Mouse (Mus musculus) heart, postnatal 36 days (tissue): ENCODE measurements around the gene Nod2. TPM values are rescaled to one million over a fixed set of nuclear protein-coding genes. Genes with fewer than 3 reads are reported as not detected.
A peak's percentile ranks its signal among the peaks of the same experiment; 100 is the strongest.

Experiments
- DNase-seq, 2 experiments: peaks; one replicate each; pipeline ENCODE4 v3.0.0; 2021 to 2022
- intact Hi-C: fragments of 180-260 bp; cut with DNase I; formaldehyde crosslinking; loops from one replicate; pipeline ENCODE4 v1.15.1; 2025
- total RNA-seq, 2 experiments: library from RNA; stranded (reverse); gene quantifications; 2 replicates each; pipeline ENCODE4 v1.2.3; 2021

Nod2 gene
- 1 to 10 TPM; 1.1 to 1.4 TPM for total RNA-seq

DNA sequence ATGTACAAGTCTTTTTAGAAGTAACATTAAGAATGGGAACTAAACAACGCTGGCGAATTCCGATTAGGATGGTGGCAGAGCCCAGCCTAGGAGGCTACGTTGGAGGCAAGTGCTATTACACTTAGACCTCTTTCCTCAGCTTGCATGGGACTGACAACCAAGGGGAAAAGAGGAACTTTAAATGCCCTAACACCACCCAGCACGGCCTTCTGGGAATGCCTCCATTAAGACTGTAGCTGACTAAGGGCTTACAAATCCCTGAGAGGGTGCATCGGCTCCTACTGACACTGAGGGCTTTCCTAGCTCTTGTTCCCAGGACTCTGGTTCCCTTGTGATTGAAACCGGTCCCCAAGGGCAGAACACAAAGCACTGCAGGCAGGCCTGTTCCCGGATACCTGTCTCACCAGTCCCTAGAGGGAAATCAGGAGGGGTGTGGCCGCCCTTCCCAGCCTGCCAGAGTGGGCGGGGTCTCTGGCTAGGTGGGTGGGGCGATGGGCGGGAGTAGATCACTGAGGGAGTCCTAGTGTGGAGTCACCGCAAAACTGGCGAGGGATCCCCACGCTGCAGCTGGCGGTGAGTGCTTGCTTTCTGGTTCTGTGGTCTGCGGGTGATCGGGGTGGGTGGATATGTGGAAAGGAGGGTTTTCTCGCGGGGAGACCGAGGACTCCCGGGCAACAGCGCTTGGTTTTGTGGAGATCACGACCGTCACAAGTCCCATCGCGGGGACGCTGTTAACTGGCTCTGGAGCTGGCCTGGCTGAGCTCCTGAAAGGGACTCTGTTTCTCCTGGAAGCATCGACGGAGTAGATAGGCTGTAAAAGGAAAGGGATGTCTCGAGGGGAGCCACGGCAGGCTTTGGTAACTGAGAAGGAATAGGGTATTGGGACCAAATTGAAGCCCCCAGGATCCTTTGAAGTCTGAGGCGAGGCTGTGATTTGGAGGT lies at the start of gene Nod2:
Gene Nod2, plus strand, starts transcription at position 479 of the 942 bp plus-strand sequence.
- peak; percentile 86 to 90 for DNase-seq
- intact Hi-C loops = no loop called here

DNA sequence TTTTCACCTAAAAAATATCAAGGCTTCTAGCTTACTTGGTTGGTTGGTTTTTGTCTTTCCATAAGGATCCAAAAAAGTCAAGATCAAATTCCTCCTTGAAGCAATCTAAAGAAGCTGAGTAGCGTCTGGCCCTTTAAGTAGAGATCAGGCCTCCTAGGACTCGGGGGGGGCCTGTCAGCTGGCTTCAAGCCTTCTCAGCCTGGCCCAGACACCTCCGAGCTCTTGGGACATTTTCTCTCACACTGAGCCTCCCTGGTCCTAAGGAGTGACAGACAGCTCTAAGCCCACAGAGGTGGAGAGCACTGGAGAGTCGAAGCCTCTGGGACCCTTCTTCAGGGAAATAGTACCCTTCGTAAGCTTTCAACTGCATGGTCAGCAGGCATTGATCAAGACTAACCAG lies 48.5 kb upstream of the Nod2 start:
- intact Hi-C loops = no loop called here
- no peak for DNase-seq

DNA sequence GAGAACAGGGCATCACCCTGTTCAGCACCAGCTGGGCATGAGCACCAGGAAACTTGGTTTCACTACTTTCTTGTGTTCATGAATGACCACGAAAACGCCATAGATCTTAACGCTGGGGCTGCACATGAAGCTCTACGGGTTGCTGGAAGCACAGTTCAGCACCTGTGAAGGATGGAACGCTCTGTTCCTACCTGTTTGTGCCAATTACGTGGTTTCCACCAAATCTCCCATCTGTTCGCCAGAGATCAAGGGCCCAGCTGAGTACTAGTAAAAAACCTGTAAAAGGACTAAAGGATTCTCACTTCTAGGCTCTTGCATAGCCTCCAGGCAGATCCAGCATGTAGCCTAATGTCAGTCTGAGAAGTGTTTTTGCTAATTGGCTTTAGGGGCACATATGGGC lies 47.6 kb upstream of the Nod2 start:
- intact Hi-C loops = no loop called here
- DNase-seq = no peak

DNA sequence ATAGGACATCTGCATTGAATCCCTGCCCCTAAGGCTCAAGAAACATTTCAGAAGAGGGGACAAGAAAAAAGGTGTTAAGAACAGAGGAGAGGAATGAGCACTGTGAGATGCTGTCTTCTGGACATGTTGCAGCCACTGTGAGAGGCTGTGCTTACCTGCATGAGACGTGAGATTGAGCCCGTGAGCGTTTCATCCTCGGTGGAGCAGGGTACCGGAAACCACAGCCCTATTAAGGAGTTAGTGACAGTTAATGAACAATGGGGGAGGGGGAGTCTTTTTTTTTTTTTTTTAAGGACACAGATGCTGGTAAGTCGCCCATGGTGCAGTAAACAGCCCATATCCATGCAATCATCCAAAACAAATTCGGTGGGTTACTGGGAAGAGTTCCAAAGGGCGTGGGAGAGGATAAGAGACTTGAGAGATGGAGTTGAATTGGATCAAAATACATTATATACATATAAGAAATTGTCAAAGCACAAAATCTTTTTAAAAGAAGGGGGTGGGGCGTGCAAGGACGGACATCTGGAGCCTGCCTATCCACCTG lies 43.6 kb upstream of the Nod2 start:
- DNase-seq = no peak
- intact Hi-C loops = no loop called here

DNA sequence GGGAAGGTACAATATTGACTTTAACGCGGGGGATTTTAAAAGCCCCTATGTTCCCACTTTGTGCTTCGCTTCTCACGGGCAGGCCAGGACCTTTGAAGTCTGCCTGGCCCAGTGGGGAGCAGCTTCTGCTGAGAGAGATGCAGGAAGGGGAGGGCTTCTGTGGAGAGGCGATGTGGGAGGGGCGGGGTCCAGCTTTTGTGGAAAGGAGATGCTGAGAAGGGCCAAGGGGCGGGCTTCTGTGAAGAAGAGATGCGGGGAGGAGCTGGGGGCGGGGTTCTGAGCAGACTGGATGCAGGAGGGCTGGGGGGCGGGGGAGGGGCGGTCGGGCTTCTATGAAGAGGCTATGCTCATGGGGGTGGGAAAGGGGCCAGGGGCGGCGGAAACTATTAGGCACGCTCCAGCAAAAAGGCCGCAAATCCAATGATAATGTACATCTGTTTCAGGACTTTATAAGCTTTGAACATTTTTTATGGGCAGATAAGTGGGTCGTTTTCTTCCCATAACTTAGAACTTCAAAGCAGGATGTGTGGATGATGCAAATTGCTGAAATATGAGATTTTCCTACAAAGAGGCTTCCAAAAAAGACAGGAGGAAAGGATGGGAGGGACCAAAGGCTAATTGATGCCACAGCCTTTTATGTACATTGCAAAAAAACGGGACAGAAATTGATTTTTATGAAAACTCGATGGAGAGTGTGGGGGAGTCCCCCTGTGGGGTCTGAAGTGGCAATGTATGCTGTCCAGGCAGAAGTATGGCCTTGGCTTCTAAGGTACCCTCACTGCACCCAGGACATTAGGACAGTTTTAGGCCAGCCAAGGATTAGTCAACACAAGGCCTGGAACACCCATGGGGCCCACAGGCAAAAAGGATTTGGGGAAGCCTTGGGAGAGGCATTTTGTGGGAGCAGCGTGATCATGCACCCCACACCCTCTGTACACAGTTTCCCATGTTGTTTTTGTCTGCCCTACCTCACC lies 42.8 kb upstream of the Nod2 start:
- intact Hi-C loops = no loop called here
- DNase-seq = peak; percentile 22 to 31

DNA sequence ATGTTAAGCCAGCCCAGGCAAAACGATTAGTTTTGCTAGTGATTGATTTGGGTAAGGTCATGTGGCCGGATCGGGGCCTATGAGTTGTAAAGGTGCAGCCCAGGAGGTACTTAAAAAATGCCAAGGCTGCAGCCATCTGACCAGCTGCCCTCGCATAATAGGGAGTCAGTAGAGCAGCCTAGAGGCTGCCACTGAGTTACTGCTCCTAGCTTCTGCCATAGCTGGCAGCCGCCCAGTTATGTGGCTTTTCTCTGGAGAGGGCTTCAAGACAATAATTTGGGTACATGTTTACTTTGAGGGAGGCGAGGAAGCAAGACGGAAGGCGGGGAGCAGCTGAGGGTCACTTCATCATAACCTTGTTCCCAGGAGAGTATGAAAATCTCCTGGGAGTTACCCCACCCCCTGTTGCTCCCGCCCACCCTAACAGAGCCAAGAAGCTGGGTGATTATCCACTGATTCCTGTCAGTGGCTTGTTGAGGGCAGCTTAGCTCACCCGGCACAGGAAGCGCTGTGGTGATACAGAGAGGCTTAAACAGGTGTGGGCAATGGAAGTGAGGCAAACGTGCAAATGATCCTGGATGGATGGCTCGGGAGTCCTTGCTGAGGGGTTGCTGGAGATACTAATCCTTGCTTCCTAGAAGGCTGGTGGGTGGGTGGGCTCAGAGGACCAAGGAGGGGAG lies 41.6 kb upstream of the Nod2 start:
- intact Hi-C loops = no loop called here
- no peak for DNase-seq

DNA sequence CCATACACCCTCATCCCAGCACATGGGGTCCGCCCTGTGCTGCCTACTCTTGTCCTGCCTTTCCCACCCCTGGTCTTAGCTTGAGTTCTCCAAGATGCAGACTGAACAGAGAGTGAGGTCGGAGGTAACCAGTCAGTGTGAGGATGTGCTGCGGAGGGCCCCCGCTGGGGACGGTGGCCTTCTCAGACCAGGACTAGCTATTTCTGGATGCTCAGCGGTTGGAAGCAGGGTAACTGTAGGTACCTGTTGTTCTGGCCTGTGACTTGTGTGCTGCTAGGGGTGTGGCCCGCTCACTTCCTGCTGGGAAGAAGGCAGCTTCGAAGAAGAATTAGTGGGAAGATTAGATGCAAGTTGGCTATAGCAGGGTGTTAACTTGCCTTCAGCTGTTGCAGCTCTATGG lies 38.1 kb upstream of the Nod2 start:
- intact Hi-C loops = no loop called here

DNA sequence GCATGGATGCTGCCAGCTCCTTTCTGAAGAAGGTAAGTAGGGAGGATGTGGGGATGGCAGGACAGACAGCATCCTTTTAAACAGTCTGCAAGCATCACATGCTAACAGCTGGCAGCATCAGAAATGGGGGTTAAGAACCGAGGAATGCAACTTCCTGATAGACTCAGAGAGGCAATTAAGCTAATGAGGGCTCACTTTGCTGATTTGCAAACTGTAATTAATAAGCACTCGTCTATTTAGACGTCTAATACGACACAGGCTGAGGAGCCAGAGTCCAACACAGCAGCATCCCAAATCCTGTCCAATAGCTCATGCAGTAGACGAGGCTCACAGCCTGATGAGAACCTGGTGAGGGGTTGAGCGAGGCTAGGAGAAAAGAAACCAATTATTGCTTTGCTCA lies 36.8 kb upstream of the Nod2 start:
- DNase-seq = no peak
- intact Hi-C loops = no loop called here

More for the DNA sequence above, 38.1 kb upstream of the Nod2 start:
- DNase-seq = no peak

DNA sequence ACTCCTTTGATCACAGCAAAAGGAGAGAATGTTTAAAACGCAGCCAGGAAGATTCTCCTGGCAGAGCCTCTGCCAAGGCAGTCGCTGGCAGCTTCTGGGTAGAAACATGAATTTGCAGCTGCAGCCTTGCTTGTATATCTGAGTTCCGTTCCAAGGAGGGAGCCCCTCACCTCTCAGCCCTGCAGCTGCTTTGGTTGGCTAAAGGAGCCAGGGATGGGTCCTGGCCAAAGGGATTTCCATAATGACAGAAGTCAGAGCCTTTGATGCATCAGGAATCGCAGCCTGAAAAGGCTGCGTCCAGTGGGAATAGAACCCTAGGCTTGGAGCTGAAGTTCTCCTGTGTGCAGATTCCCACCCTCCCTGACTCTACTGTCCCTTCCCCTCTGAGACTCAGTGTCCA lies 32.1 kb upstream of the Nod2 start:
- intact Hi-C loops = no loop called here

DNA sequence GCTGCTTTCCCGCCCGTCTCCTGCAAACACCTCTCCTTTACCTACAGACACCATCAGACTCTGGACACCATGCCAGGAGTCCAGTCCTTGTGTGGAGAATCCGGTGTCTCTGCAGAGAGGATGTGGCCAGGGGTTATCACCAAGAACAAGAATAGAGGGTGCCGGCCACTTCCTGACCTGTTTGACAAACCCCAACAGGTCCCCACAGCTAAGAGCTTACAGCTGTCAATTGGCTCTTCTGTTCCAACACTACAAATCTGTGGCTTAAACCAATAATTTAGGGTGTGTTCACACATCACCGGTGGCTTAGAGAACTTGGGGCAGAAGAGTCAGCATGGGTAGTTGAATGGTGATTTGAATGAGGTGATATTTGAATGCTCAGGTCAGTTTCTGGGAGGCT lies 28.5 kb upstream of the Nod2 start:
- no peak for DNase-seq
- intact Hi-C loops = no loop called here

More for the DNA sequence above, 32.1 kb upstream of the Nod2 start:
- no peak for DNase-seq

DNA sequence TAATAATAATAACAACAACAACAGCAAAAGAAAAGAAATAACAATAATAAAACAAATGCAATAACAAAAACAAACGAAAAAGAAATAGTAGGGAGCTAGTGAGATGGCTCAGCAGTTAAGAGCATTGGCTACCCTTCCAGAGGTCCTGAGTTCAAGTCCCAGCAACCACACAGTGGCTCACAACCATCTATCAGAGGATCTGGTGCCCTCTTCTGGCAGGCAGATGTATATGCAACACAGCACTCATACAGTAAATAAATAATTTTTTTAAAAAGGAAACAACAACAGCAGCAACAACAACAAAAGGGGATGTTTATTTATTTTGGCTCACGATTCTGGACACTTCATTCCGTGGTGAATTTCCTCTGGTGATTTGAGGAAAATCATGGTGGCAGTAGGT lies 27.6 kb upstream of the Nod2 start:
- no peak for DNase-seq
- intact Hi-C loops = no loop called here

DNA sequence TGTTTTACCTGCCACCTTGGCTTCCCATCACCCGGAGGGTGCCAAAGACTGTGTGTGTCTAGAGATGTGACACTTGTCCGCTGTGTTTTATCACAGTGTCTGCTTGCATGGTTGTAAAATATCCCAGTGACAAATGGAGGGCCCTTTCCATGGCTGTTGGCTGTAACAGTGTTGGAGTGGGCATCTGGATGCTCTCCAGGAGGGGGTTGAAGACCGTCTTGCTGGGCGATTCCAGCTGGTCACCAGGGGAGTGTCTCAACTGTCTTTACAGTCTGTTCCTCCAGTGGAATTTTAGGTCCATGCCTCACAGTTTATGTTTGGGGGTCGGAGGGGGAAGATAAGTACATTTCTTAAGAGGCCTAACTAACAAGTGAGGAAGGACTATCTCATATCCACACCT lies 26.2 kb upstream of the Nod2 start:
- intact Hi-C loops = loop anchor here (2.0 to 5.0 kb wide), 5 partner anchors 90 to 354 kb away; partner anchors contain the start of gene Brd7
- no peak for DNase-seq

DNA sequence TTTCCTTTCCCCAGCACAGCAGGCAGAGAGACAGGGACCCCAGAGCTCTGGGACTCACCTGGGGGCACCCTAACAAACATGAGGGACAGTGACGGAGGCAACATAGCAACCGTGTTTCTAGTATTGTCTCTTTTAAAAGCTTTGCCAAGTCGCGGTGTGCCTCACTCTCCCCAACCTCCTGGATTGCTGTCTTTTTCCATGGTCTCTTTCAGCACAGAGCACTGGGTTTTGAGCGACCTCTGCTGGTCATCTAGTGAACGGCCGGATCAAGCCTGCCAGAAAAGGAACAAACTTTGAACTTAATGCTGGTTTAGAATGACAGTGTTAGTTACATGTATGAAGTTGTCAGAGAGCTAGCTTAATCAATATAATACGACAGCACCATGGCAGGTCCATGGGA lies 25.7 kb upstream of the Nod2 start:
- intact Hi-C loops = loop anchor here (2.0 to 5.0 kb wide), 5 partner anchors 91 to 355 kb away; partner anchors contain the start of gene Brd7
- peak; percentile 81 to 85 for DNase-seq

DNA sequence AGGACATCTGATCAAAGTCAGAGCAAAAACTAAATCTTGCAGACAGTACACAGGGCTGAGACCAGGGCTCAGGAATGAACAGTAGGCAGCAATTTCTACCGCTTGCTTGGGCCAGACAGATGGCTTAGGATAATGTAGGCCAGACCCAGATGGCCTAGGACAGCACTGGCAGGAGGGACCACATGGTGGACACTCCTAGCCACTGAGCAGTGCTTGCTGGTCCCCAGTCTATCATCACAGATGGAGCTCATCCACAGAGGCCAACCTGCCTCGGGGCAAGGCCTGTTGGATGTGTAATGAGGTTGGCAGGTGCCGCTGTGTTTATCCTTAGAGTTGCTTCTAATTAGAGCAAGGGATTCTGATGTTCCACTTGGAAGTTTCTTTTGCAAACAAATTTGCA lies 23.8 kb upstream of the Nod2 start:
- no peak for DNase-seq
- intact Hi-C loops = loop anchor here (5.0 kb wide), 2 partner anchors 134 to 171 kb away; no protein-coding TSS in a partner anchor

DNA sequence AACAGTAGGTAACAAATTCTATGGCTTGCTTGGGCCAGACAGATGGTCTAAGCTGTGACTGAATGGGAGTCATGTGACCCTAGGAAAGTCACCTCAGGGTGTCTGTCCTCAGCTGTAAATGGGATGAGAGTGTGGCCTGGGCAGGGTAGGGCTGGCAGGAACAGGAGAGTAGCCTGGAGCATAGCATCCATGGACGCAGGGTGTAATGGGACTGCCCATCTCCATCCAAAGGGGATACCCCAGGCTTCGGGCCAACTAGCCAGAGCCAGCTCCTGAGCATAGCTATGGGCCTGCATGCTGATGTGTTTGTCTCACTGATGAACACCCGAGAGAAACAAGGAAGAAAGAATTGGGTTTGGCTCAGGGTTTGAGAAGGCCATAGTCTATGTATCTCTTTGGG lies 22.8 kb upstream of the Nod2 start:
- no peak for DNase-seq
- intact Hi-C loops = loop anchor here (5.0 kb wide), 2 partner anchors 133 to 172 kb away; no protein-coding TSS in a partner anchor

DNA sequence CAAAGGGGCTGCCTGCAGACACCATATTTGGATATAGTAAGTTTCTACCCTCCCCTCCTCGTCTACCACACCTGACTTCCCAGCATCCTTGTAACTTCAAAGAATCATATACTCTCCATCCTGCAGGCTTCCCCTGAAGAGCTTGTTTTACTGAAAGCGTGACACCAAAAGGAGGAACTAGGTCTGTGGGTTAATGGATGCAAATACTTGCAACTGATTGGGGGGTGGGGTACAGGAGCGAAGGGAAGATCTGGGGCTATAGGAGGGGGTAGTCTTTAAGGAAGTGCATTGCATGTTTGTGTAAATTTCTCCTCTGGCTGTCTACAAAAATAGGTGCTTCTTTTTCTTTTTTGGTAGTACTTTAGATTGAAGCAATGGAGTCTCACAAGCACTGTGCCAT lies 20.7 kb upstream of the Nod2 start:
- DNase-seq = no peak
- intact Hi-C loops = loop anchor here (2.0 to 5.0 kb wide), 2 partner anchors 72 to 429 kb away; partner anchors contain the start of gene Tent4b

DNA sequence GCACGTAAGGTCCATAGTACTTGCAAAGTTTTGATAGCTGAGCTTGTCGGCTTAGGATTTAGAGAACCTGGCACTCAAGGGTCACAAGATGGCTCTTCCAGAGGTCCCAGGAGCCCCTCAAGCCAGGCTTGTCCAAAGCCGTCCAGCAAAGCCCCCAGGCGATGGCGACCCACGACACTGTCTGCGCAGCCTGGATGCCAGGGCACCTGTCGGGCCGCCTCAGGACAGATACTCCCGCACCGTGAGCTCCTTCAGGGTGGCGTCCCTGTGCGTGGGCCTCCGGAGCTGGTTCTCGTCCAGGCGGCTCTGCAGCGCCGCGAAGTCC lies 20.2 kb upstream of the Nod2 start:
- no peak for DNase-seq
- intact Hi-C loops = loop anchor here (2.0 to 5.0 kb wide), 2 partner anchors 72 to 430 kb away; partner anchors contain the start of gene Tent4b

DNA sequence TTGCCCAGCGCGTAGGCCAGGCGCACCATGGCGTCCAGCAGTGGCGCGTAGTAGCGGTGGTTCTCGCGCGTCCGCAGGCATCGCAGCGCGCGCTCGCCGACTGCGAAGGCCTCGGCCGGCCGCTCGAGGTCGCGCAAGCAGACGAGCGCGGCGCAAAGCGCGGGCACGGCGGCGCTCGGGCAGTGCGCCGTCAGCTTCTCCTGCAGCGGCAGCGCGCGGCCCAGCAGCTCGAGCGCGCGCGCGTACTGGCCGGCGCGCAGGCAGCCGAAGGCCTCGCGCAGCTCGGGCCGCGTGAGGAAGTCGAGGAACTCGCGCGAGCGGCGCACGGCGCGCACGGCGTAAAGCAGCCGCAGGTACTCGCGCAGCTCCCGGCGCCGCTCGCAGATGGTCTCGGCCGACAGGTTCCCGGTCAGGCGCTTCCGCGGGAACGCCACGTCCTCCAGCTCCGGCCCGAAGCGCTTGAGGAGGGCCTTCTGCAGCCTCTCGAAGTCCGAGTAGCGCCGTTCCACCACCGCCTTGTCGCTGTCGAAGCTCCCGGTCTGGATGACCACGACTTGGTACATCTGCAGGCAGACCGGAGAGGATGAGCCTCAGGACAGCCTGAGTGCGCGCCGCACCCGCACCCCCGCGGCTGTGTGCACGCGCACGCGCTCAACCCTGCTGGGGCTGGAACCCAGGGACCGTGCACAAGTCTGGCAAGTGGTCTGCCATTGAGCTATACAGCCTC lies 19.7 kb upstream of the Nod2 start:
- intact Hi-C loops = loop anchor here (2.0 to 5.0 kb wide), 2 partner anchors 71 to 430 kb away; partner anchors contain the start of gene Tent4b
- peak; percentile 65 to 68 for DNase-seq
